Mouse (Mus musculus): ENCODE results near the gene Ivns1abp.
"Not testable (repeated sequence)": the region's sequence is repeated elsewhere in the genome, so short reads cannot be mapped to it uniquely, and the experiment has no call there.

Ivns1abp gene

GRCm38 (mm10) chr1:151342311-151342710, 2.0 kb upstream of the Ivns1abp start:
- no peak for DNase-seq (ENCODE audit: low spot score in 2 of 2)

- peak in 1 of 2 experiments; percentile 16 for DNase-seq (ENCODE audit: low spot score in 2 of 2)
Measured at GRCm38 (mm10) chr1:151342968-151343367, 1.3 kb upstream of the Ivns1abp start.

GRCm38 (mm10) chr1:151343571-151344282, 550 bp upstream of the Ivns1abp start:
- no peak for DNase-seq (ENCODE audit: low spot score in 2 of 2)

GRCm38 (mm10) chr1:151345109-151345862, 1.0 kb downstream of the Ivns1abp start:
- peak; percentile 94 to 96 for DNase-seq (ENCODE audit: low spot score in 2 of 2)

GRCm38 (mm10) chr1:151345863-151346195, 1.6 kb downstream of the Ivns1abp start:
- DNase-seq (ENCODE audit: low spot score in 2 of 2): no peak

- DNase-seq (ENCODE audit: low spot score in 2 of 2): no peak
Measured at GRCm38 (mm10) chr1:151346681-151347127, 2.4 kb downstream of the Ivns1abp start.

GRCm38 (mm10) chr1:151348293-151348692, 4.0 kb downstream of the Ivns1abp start:
- DNase-seq (ENCODE audit: low spot score in 2 of 2): not testable (repeated sequence)

GRCm38 (mm10) chr1:151352911-151353310, 8.6 kb downstream of the Ivns1abp start:
- DNase-seq (ENCODE audit: low spot score in 2 of 2): no peak

- DNase-seq (ENCODE audit: low spot score in 2 of 2): no peak
Measured at GRCm38 (mm10) chr1:151355994-151356393, 11.7 kb downstream of the Ivns1abp start.

- no peak for DNase-seq (ENCODE audit: low spot score in 2 of 2)
Measured at GRCm38 (mm10) chr1:151359374-151359773, 15.1 kb downstream of the Ivns1abp start.

- no peak for DNase-seq (ENCODE audit: low spot score in 2 of 2)
Measured at GRCm38 (mm10) chr1:151366944-151367605, 22.8 kb downstream of the Ivns1abp start.

- no peak for DNase-seq (ENCODE audit: low spot score in 2 of 2)
Measured at GRCm38 (mm10) chr1:151367721-151368324, 23.5 kb downstream of the Ivns1abp start.

- no peak for DNase-seq (ENCODE audit: low spot score in 2 of 2)
Measured at GRCm38 (mm10) chr1:151368444-151368843, 24.2 kb downstream of the Ivns1abp start.

GRCm38 (mm10) chr1:151370573-151370972, 26.3 kb downstream of the Ivns1abp start:
- no peak for DNase-seq (ENCODE audit: low spot score in 2 of 2)

GRCm38 (mm10) chr1:151371543-151371942, 27.3 kb downstream of the Ivns1abp start:
- DNase-seq (ENCODE audit: low spot score in 2 of 2): no peak

- no peak for DNase-seq (ENCODE audit: low spot score in 2 of 2)
Measured at GRCm38 (mm10) chr1:151372823-151373222, 28.5 kb downstream of the Ivns1abp start.

GRCm38 (mm10) chr1:151377353-151377752, 33.1 kb downstream of the Ivns1abp start:
- no peak for DNase-seq (ENCODE audit: low spot score in 2 of 2)

- no peak for DNase-seq (ENCODE audit: low spot score in 2 of 2)
Measured at GRCm38 (mm10) chr1:151390029-151390428, 45.8 kb downstream of the Ivns1abp start.

GRCm38 (mm10) chr1:151409827-151410226, 65.5 kb downstream of the Ivns1abp start:
- no peak for DNase-seq (ENCODE audit: low spot score in 2 of 2)
